Comparison of ENCODE assay signal across 29 mouse cellular contexts in genomic region chr11:115520218-115520617, GRCm38 (mm10). TPM values are rescaled to one million over a fixed set of nuclear protein-coding genes. Genes with fewer than 3 reads are reported as not detected.
DNase-seq lines count a peak whose midpoint lies in the region; ATAC-seq lines count a peak whose summit lies in the region.
"Had no signal": no experiment of that assay in that cellular context is flagged by ENCODE, and none has a peak within 500 bp of the region (broad histone marks: within the 10 kb centered on the region; RNA-seq: fewer than 3 reads in every experiment).

No protein-coding gene starts in this region.

- peaks cover 31% of the 10 kb centered on the region for H3K36me3 ChIP-seq in heart, embryonic 12.5 days
- peaks cover 21% of the 10 kb centered on the region for H3K36me3 ChIP-seq in heart, embryonic 15.5 days
- H3K36me3 ChIP-seq in heart, embryonic 10.5 days, result peaks cover 27% of the 10 kb centered on the region
- H3K36me3 ChIP-seq in limb, embryonic 12.5 days, result peaks cover 37% of the 10 kb centered on the region
- peaks cover 42% of the 10 kb centered on the region for H3K36me3 ChIP-seq in limb, embryonic 10.5 days

- H3K27me3 ChIP-seq in heart, embryonic 12.5 days (replicated peaks), result no peaks in the 10 kb centered on the region
- no peaks in the 10 kb centered on the region for H3K27me3 ChIP-seq in heart, embryonic 15.5 days
- H3K27me3 ChIP-seq in heart, embryonic 10.5 days (ENCODE audit: insufficient read depth, poor library complexity, severe bottlenecking), result no peaks in the 10 kb centered on the region
- no peaks in the 10 kb centered on the region for H3K27me3 ChIP-seq in limb, embryonic 12.5 days
- H3K27me3 ChIP-seq in limb, embryonic 10.5 days (ENCODE audit: low read depth, poor library complexity, severe bottlenecking), result no peaks in the 10 kb centered on the region
- H3K27me3 ChIP-seq: embryonic facial prominence, embryonic 13.5 days; forebrain, embryonic 12.5 days; forebrain, embryonic 15.5 days had no signal

- H3K4me1 ChIP-seq in heart, embryonic 12.5 days (replicated peaks), result peaks cover 21% of the 10 kb centered on the region
- peaks cover 27% of the 10 kb centered on the region for H3K4me1 ChIP-seq in heart, embryonic 15.5 days (replicated peaks)
- peaks cover 4% of the 10 kb centered on the region; the same call in 1 of the 2 replicates for H3K4me1 ChIP-seq in heart, embryonic 10.5 days
- no peaks in the 10 kb centered on the region for H3K4me1 ChIP-seq in limb, embryonic 12.5 days (replicated peaks)
- no peaks in the 10 kb centered on the region for H3K4me1 ChIP-seq in limb, embryonic 10.5 days
- H3K4me1 ChIP-seq: embryonic facial prominence, embryonic 10.5 days; embryonic facial prominence, embryonic 13.5 days; forebrain, embryonic 12.5 days had no signal

- peak overlapping the region; percentile 7; the same call in 1 of the 2 replicates for H3K4me2 ChIP-seq in heart, embryonic 12.5 days
- 0 out of 2 replicates have a peak overlapping the region, but pooled peaks have one; percentile 7 for H3K4me2 ChIP-seq in heart, embryonic 15.5 days
- no peak overlapping the region for H3K4me2 ChIP-seq in limb, embryonic 12.5 days
- H3K4me2 ChIP-seq: embryonic facial prominence, embryonic 13.5 days; forebrain, embryonic 12.5 days; forebrain, embryonic 15.5 days; hindbrain, embryonic 14.5 days had no signal

- no peak overlapping the region for H3K4me3 ChIP-seq in heart, embryonic 12.5 days
- no peak overlapping the region for H3K4me3 ChIP-seq in heart, embryonic 15.5 days
- no peak overlapping the region for H3K4me3 ChIP-seq in heart, embryonic 10.5 days
- H3K4me3 ChIP-seq in limb, embryonic 12.5 days (replicated peaks), result no peak overlapping the region
- H3K4me3 ChIP-seq in limb, embryonic 10.5 days, result no peak overlapping the region
- H3K4me3 ChIP-seq: embryonic facial prominence, embryonic 10.5 days; embryonic facial prominence, embryonic 13.5 days; erythroblast, embryonic 14.5 days; forebrain, embryonic 12.5 days; forebrain, embryonic 15.5 days; gastrocnemius, adult 2 months had no signal

- intact Hi-C loops in heart, postnatal 14 days (cut with DNase I), result no loop called here

- no peak for ATAC-seq in heart, embryonic 12.5 days (ENCODE audit: insufficient number of reproducible peaks, low FRiP score)
- ATAC-seq in heart, embryonic 15.5 days (replicated peaks; ENCODE audit: insufficient number of reproducible peaks, insufficient read depth, low FRiP score, low read depth), result peak; percentile 58
- ATAC-seq in limb, embryonic 12.5 days (ENCODE audit: insufficient number of reproducible peaks, insufficient read depth, low FRiP score, low TSS enrichment, low read depth), result no peak
- ATAC-seq: CD4-positive, CD25-positive, alpha-beta regulatory T cell, adult 4 months; forebrain, embryonic 15.5 days; hindbrain, postnatal 0 days; inflammation-experienced regulatory T-cells, adult 6 months; intestine, embryonic 16.5 days had no signal

- DNase-seq in heart, postnatal 14 days, result no peak
- DNase-seq in heart, embryonic 10.5 days (ENCODE audit: low spot score), result no peak
- DNase-seq in limb, embryonic 10.5 days (ENCODE audit: low spot score), result no peak
- DNase-seq: adrenal gland, adult 2 months; adrenal gland, postnatal 14 days; cerebellum, adult 11 months; cerebellum, adult 2 months; cerebellum, postnatal 10 days; cerebellum, postnatal 36 days; embryo, embryonic 11 days; gastrocnemius, adult 2 months; gastrocnemius, postnatal 14 days; heart, adult 11 months; heart, postnatal 36 days; kidney, adult 18-20 months; kidney, adult 9 months had no signal

- no peak overlapping the region for H3K9ac ChIP-seq in heart, embryonic 12.5 days
- no peak overlapping the region for H3K9ac ChIP-seq in heart, embryonic 15.5 days
- H3K9ac ChIP-seq in limb, embryonic 12.5 days (replicated peaks), result no peak overlapping the region
- H3K9ac ChIP-seq: embryonic facial prominence, embryonic 13.5 days; forebrain, embryonic 12.5 days; forebrain, embryonic 15.5 days; hindbrain, embryonic 14.5 days had no signal

- H3K9me3 ChIP-seq in heart, embryonic 12.5 days (replicated peaks), result no peaks in the 10 kb centered on the region
- no peaks in the 10 kb centered on the region for H3K9me3 ChIP-seq in heart, embryonic 15.5 days (replicated peaks)
- no peaks in the 10 kb centered on the region for H3K9me3 ChIP-seq in heart, embryonic 10.5 days
- H3K9me3 ChIP-seq in limb, embryonic 12.5 days, result no peaks in the 10 kb centered on the region
- H3K9me3 ChIP-seq in limb, embryonic 10.5 days (replicated peaks), result no peaks in the 10 kb centered on the region
- H3K9me3 ChIP-seq: embryonic facial prominence, embryonic 10.5 days; embryonic facial prominence, embryonic 13.5 days; forebrain, embryonic 12.5 days; forebrain, embryonic 15.5 days had no signal

- 76% methylated on average over 2 of the region's 2 CpGs for WGBS in heart, embryonic 12.5 days
- 64% methylated on average over 2 of the region's 2 CpGs for WGBS in heart, embryonic 15.5 days
- 86% methylated on average over 2 of the region's 2 CpGs for WGBS in heart, embryonic 10.5 days
- 80% methylated on average over 2 of the region's 2 CpGs for WGBS in limb, embryonic 12.5 days
- WGBS in limb, embryonic 10.5 days, result 86% methylated on average over 2 of the region's 2 CpGs

- peak overlapping the region; percentile 68 for H3K27ac ChIP-seq in heart, embryonic 12.5 days (ENCODE audit: poor library complexity, severe bottlenecking)
- H3K27ac ChIP-seq in heart, embryonic 15.5 days, result peak overlapping the region; percentile 84
- no peak overlapping the region for H3K27ac ChIP-seq in heart, embryonic 10.5 days
- peak overlapping the region; percentile 50; the same call in 1 of the 2 replicates for H3K27ac ChIP-seq in limb, embryonic 12.5 days
- H3K27ac ChIP-seq in limb, embryonic 10.5 days, result no peak overlapping the region
- H3K27ac ChIP-seq: embryonic facial prominence, embryonic 10.5 days; embryonic facial prominence, embryonic 13.5 days; forebrain, embryonic 12.5 days; forebrain, embryonic 15.5 days; gastrocnemius, adult 2 months; hindbrain, embryonic 14.5 days; hindbrain, postnatal 0 days had no signal

RNA-seq across cellular contexts. Expression of gene Jpt1, which starts 6.0 kb away (rescaled TPM):
- 413 and 440 TPM in 2 replicates for polyA plus RNA-seq in heart, embryonic 12.5 days (2016; fragmentation: Nextera tagmentation; extraction: Ambion mirVana)
- 100 to 1,000 TPM; 159 to 196 TPM for total RNA-seq in heart, postnatal 14 days (2021)
- polyA plus RNA-seq in heart, embryonic 15.5 days (2015; fragmentation: Nextera tagmentation; extraction: Ambion mirVana), result 480 and 515 TPM in 2 replicates
- polyA plus RNA-seq in heart, embryonic 10.5 days (2016; fragmentation: Nextera tagmentation; extraction: Ambion mirVana), result 451 and 471 TPM in 2 replicates
- 512 and 557 TPM in 2 replicates for polyA plus RNA-seq in limb, embryonic 12.5 days (2016; fragmentation: Nextera tagmentation; extraction: Ambion mirVana)
- polyA plus RNA-seq in limb, embryonic 10.5 days (2016; fragmentation: Nextera tagmentation; extraction: Ambion mirVana), result 483 and 492 TPM in 2 replicates

RNA-seq across cellular contexts. Expression of gene Sumo2, which starts 15.9 kb away (rescaled TPM):
- polyA plus RNA-seq in heart, embryonic 12.5 days (2016; fragmentation: Nextera tagmentation; extraction: Ambion mirVana), result 673 and 675 TPM in 2 replicates
- total RNA-seq in heart, postnatal 14 days (2021), result 100 to 1,000 TPM; 165 to 189 TPM
- 566 and 571 TPM in 2 replicates for polyA plus RNA-seq in heart, embryonic 15.5 days (2015; fragmentation: Nextera tagmentation; extraction: Ambion mirVana)
- polyA plus RNA-seq in heart, embryonic 10.5 days (2016; fragmentation: Nextera tagmentation; extraction: Ambion mirVana), result 713 and 931 TPM in 2 replicates
- polyA plus RNA-seq in limb, embryonic 12.5 days (2016; fragmentation: Nextera tagmentation; extraction: Ambion mirVana), result 1,335 and 1,406 TPM in 2 replicates
- polyA plus RNA-seq in limb, embryonic 10.5 days (2016; fragmentation: Nextera tagmentation; extraction: Ambion mirVana), result 1,406 and 1,458 TPM in 2 replicates

RNA-seq across cellular contexts. Expression of gene Nt5c, which starts 28.6 kb away (rescaled TPM):
- polyA plus RNA-seq in heart, embryonic 12.5 days (2016; fragmentation: Nextera tagmentation; extraction: Ambion mirVana), result 56.2 and 58.2 TPM in 2 replicates
- 10 to 100 TPM; 15.2 to 17.3 TPM for total RNA-seq in heart, postnatal 14 days (2021)
- 49.6 and 62.1 TPM in 2 replicates for polyA plus RNA-seq in heart, embryonic 15.5 days (2015; fragmentation: Nextera tagmentation; extraction: Ambion mirVana)
- 79.3 and 95.0 TPM in 2 replicates for polyA plus RNA-seq in heart, embryonic 10.5 days (2016; fragmentation: Nextera tagmentation; extraction: Ambion mirVana)
- 66.2 and 78.2 TPM in 2 replicates for polyA plus RNA-seq in limb, embryonic 12.5 days (2016; fragmentation: Nextera tagmentation; extraction: Ambion mirVana)
- 66.2 and 83.5 TPM in 2 replicates for polyA plus RNA-seq in limb, embryonic 10.5 days (2016; fragmentation: Nextera tagmentation; extraction: Ambion mirVana)

RNA-seq across cellular contexts. Expression of gene Nup85, which starts 44.0 kb away (rescaled TPM):
- 117 and 132 TPM in 2 replicates for polyA plus RNA-seq in heart, embryonic 12.5 days (2016; fragmentation: Nextera tagmentation; extraction: Ambion mirVana)
- total RNA-seq in heart, postnatal 14 days (2021), result 10 to 100 TPM; 20.9 to 22.3 TPM
- 80.8 and 105 TPM in 2 replicates for polyA plus RNA-seq in heart, embryonic 15.5 days (2015; fragmentation: Nextera tagmentation; extraction: Ambion mirVana)
- 179 and 208 TPM in 2 replicates for polyA plus RNA-seq in heart, embryonic 10.5 days (2016; fragmentation: Nextera tagmentation; extraction: Ambion mirVana)
- polyA plus RNA-seq in limb, embryonic 12.5 days (2016; fragmentation: Nextera tagmentation; extraction: Ambion mirVana), result 211 and 212 TPM in 2 replicates
- 257 and 275 TPM in 2 replicates for polyA plus RNA-seq in limb, embryonic 10.5 days (2016; fragmentation: Nextera tagmentation; extraction: Ambion mirVana)

RNA-seq across cellular contexts. Expression of gene Armc7, which starts 44.8 kb away (rescaled TPM):
- 5.8 and 6.4 TPM in 2 replicates for polyA plus RNA-seq in heart, embryonic 12.5 days (2016; fragmentation: Nextera tagmentation; extraction: Ambion mirVana)
- 1 to 10 TPM; 1.3 to 1.7 TPM for total RNA-seq in heart, postnatal 14 days (2021)
- polyA plus RNA-seq in heart, embryonic 15.5 days (2015; fragmentation: Nextera tagmentation; extraction: Ambion mirVana), result 4.6 and 6.2 TPM in 2 replicates
- 5.4 and 7.6 TPM in 2 replicates for polyA plus RNA-seq in heart, embryonic 10.5 days (2016; fragmentation: Nextera tagmentation; extraction: Ambion mirVana)
- polyA plus RNA-seq in limb, embryonic 12.5 days (2016; fragmentation: Nextera tagmentation; extraction: Ambion mirVana), result 7.5 and 9.6 TPM in 2 replicates
- 7.0 and 9.9 TPM in 2 replicates for polyA plus RNA-seq in limb, embryonic 10.5 days (2016; fragmentation: Nextera tagmentation; extraction: Ambion mirVana)

Comparison
In these comparisons a context has a peak if more than half of its experiments do, and no peak if none do; other contexts are left out.
1. H3K27ac ChIP-seq: peak in heart, embryonic 12.5 days (single experiment), heart, embryonic 15.5 days (single experiment) and limb, embryonic 12.5 days (single experiment); none in heart, embryonic 10.5 days (single experiment) and limb, embryonic 10.5 days (single experiment).